Mouse (Mus musculus): Measurements from ENCODE around the gene Plekho2.

GRCm38 (mm10) chr9:65564698-65565097 is 15.1 kb downstream of the Plekho2 start:
- TF ChIP-seq CTCF (IDR thresholded peaks at IDR 0.05) (no peak), EP300 (IDR thresholded peaks at IDR 0.05) (no peak)
